Comparison of ENCODE assay signal across 12 mouse cellular contexts in the genomic region with DNA sequence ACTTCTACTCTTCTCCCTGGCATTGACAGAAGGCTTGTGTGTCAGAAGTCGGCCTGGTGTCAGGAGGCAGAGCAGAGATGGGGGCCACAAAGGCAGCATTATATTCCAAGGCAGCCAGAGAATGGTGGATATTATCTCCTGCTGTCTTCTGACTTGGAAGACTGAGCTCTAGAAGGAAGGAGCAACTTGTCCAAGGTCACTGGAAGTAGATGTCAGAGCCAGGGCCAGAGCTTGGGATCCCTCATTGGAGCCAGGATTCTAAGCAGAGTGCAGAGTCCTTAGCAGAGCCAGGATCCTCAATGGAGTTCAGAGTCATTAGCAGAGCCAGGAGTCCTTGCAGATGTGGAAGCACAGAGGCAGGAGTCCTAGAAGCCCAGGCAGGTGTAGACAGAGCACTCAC. TPM values are rescaled to one million over a fixed set of nuclear protein-coding genes. Genes with fewer than 3 reads are reported as not detected.
A peak's percentile ranks its signal among the peaks of the same experiment; 100 is the strongest.
DNase-seq lines count a peak whose midpoint lies in the region; TF ChIP-seq lines count a peak whose summit lies in the region.
"Had no signal": no experiment of that assay in that cellular context is flagged by ENCODE, and none has a peak within 500 bp of the region (broad histone marks: within the 10 kb centered on the region; RNA-seq: fewer than 3 reads in every experiment).

No protein-coding gene starts in this region.

- no peak for DNase-seq in cerebellum, adult 2 months
- DNase-seq in cerebellum, postnatal 10 days, result no peak
- no peak for DNase-seq in heart, embryonic 10.5 days (ENCODE audit: low spot score)
- DNase-seq in kidney, adult 9 months, result peak; percentile 89
- DNase-seq in lung, adult 18-20 months, result no peak
- DNase-seq in thymus, postnatal 25 days, result no peak
- DNase-seq in cerebellum, postnatal 14 days, result no peak
- DNase-seq: B cell, adult 2 months; cerebellum, adult 11-12 months had no signal

- no peaks in the 10 kb centered on the region for H3K27me3 ChIP-seq in cerebellum, adult 2 months (ENCODE audit: control insufficient read depth, insufficient read depth, low read length)
- H3K27me3 ChIP-seq in ES-Bruce4 (ENCODE audit: control insufficient read depth, insufficient read depth, low read length, poor library complexity, severe bottlenecking), result no peaks in the 10 kb centered on the region
- H3K27me3 ChIP-seq in heart, embryonic 10.5 days (ENCODE audit: insufficient read depth, poor library complexity, severe bottlenecking), result no peaks in the 10 kb centered on the region
- H3K27me3 ChIP-seq: liver, embryonic 15.5 days; neural tube, embryonic 13.5 days had no signal

- H3K4me3 ChIP-seq in cerebellum, adult 2 months (replicated peaks; ENCODE audit: insufficient read depth, low read depth, low read length), result no peak overlapping the region
- H3K4me3 ChIP-seq in ES-Bruce4 (ENCODE audit: low read depth, low read length), result peak overlapping the region; percentile 36
- no peak overlapping the region for H3K4me3 ChIP-seq in heart, embryonic 10.5 days
- H3K4me3 ChIP-seq: liver, embryonic 15.5 days; neural tube, embryonic 13.5 days had no signal

- TF ChIP-seq EP300 in ES-Bruce4 (IDR thresholded peaks at IDR 0.05; ENCODE audit: insufficient read depth, low read depth, low read length), result no peak

- H3K9me3 ChIP-seq in ES-Bruce4 (replicated peaks; ENCODE audit: control insufficient read depth, insufficient read depth, low read length, poor library complexity, severe bottlenecking), result no peaks in the 10 kb centered on the region
- no peaks in the 10 kb centered on the region for H3K9me3 ChIP-seq in heart, embryonic 10.5 days
- H3K9me3 ChIP-seq: liver, embryonic 15.5 days; neural tube, embryonic 13.5 days had no signal

- no peak for TF ChIP-seq CTCF in cerebellum, adult 2 months (IDR thresholded peaks at IDR 0.05; ENCODE audit: borderline replicate concordance, insufficient read depth, low read depth, low read length)
- TF ChIP-seq CTCF in ES-Bruce4 (IDR thresholded peaks at IDR 0.05; ENCODE audit: low read depth, low read length), result no peak

- 54% methylated on average over 1 of the region's 1 CpGs for WGBS in cerebellum, adult 2 months
- WGBS in heart, embryonic 10.5 days, result 68% methylated on average over 1 of the region's 1 CpGs

- no peaks in the 10 kb centered on the region for H3K4me1 ChIP-seq in cerebellum, adult 2 months (ENCODE audit: control insufficient read depth, insufficient read depth, low read length)
- peaks cover 4% of the 10 kb centered on the region for H3K4me1 ChIP-seq in ES-Bruce4 (ENCODE audit: control insufficient read depth, insufficient read depth, low read length)
- 0 out of 2 replicates have a peak, but pooled peaks cover 3% of the 10 kb centered on the region for H3K4me1 ChIP-seq in heart, embryonic 10.5 days
- H3K4me1 ChIP-seq: liver, embryonic 15.5 days; neural tube, embryonic 13.5 days had no signal

- H3K27ac ChIP-seq in cerebellum, adult 2 months (ENCODE audit: insufficient read depth, low read length), result peak overlapping the region; percentile 69; the same call in 1 of the 2 replicates
- no peak overlapping the region for H3K27ac ChIP-seq in ES-Bruce4 (ENCODE audit: insufficient read depth, low read length)
- H3K27ac ChIP-seq in heart, embryonic 10.5 days, result 0 out of 2 replicates have a peak overlapping the region, but pooled peaks have one; percentile 4
- H3K27ac ChIP-seq: liver, embryonic 15.5 days; neural tube, embryonic 13.5 days had no signal

- no peaks in the 10 kb centered on the region for H3K36me3 ChIP-seq in ES-Bruce4 (ENCODE audit: control insufficient read depth, insufficient read depth, low read length, poor library complexity, severe bottlenecking)
- H3K36me3 ChIP-seq in heart, embryonic 10.5 days, result peaks cover under 1% of the 10 kb centered on the region; the same call in 1 of the 2 replicates
- H3K36me3 ChIP-seq: liver, embryonic 15.5 days had no signal

- no peak for TF ChIP-seq POLR2A in cerebellum, adult 2 months (IDR thresholded peaks at IDR 0.05; ENCODE audit: borderline replicate concordance, insufficient read depth, low read length)
- no peak for TF ChIP-seq POLR2A in ES-Bruce4 (IDR thresholded peaks at IDR 0.05; ENCODE audit: insufficient read depth, low read length)

- no peak overlapping the region for H3K9ac ChIP-seq in ES-Bruce4 (ENCODE audit: low read depth, poor library complexity, severe bottlenecking)
- H3K9ac ChIP-seq: liver, embryonic 15.5 days; neural tube, embryonic 13.5 days had no signal

RNA-seq across cellular contexts. Expression of a gene that starts 10.1 kb away (rescaled TPM):
- 179 and 186 TPM in 2 replicates for polyA plus RNA-seq in cerebellum, adult 2 months (2012; rRNA removed)
- 328 and 331 TPM in 2 replicates for polyA plus RNA-seq in ES-Bruce4 (2011; ENCODE audit: insufficient read depth, insufficient read length, low read depth, missing spikeins)
- polyA plus RNA-seq in heart, embryonic 10.5 days (2016; fragmentation: Nextera tagmentation; extraction: Ambion mirVana), result 411 and 428 TPM in 2 replicates
